Mouse (Mus musculus) liver, postnatal 0 days (tissue): ENCODE results near the gene Ttll11. TPM values are rescaled to one million over a fixed set of nuclear protein-coding genes. Genes with fewer than 3 reads are reported as not detected.

Experiments used
- ATAC-seq: fragments of 200-750 bp; cut with Nextera tagmentation; 2 replicates; pipeline ENCODE4 v1.8.0; 2017; ENCODE audit warnings: mild to moderate bottlenecking, moderate library complexity
- DNase-seq: peaks from one replicate; pipeline ENCODE4 v3.0.0-alpha.2; 2016
- H3K27ac ChIP-seq: fragments of 300-500 bp; sonication (generic); 2 replicates; pipeline ENCODE4 v1.5.1; 2014; ENCODE audit warnings: antibody characterized with exemption, moderate library complexity, mild to moderate bottlenecking, low read depth
- H3K27me3 ChIP-seq: fragments of 300-500 bp; sonication (generic); 2 replicates; pipeline ENCODE4 v1.6.1; 2014; ENCODE audit warnings: low read length, control low read depth, mixed read lengths; ENCODE audit not compliant: insufficient read depth
- H3K36me3 ChIP-seq: fragments of 300-500 bp; sonication (generic); replicated peaks from 2 replicates; pipeline ENCODE4 v1.6.1; 2014; ENCODE audit warnings: mild to moderate bottlenecking, control low read depth, low read length, moderate library complexity, mixed read lengths; ENCODE audit not compliant: insufficient read depth
- H3K4me1 ChIP-seq: fragments of 300-500 bp; sonication (generic); 2 replicates; pipeline ENCODE4 v1.6.1; 2014; ENCODE audit warnings: antibody characterized with exemption, mild to moderate bottlenecking, control low read depth; ENCODE audit not compliant: insufficient read depth
- H3K4me2 ChIP-seq: fragments of 300-500 bp; sonication (generic); 2 replicates; pipeline ENCODE4 v1.6.1; 2014; ENCODE audit warnings: low read depth, mild to moderate bottlenecking, low read length, moderate library complexity, mixed read lengths
- H3K4me3 ChIP-seq: fragments of 300-500 bp; sonication (generic); 2 replicates; pipeline ENCODE4 v1.5.1; 2014; ENCODE audit warnings: low read depth, low read length
- H3K9ac ChIP-seq: fragments of 300-500 bp; sonication (generic); replicated peaks from 2 replicates; pipeline ENCODE4 v1.6.1; 2014; ENCODE audit warnings: mild to moderate bottlenecking, moderate library complexity
- H3K9me3 ChIP-seq: fragments of 300-500 bp; sonication (generic); 2 replicates; pipeline ENCODE4 v1.6.1; 2016; ENCODE audit warnings: mild to moderate bottlenecking, control low read depth, low read length, mixed read lengths
- CTCF ChIP-seq: sonication (generic); IDR thresholded peaks from 2 replicates; pipeline ENCODE4 v1.5.1; 2016; ENCODE audit warnings: antibody characterized with exemption, low read depth
- EP300 ChIP-seq: IDR thresholded peaks from 2 replicates; pipeline ENCODE4 v1.6.1; 2016; ENCODE audit warnings: antibody characterized with exemption, low read depth, mild to moderate bottlenecking
- WGBS: fragments of 180-500 bp; shearing (Covaris S2); extraction: QIAGEN DNeasy Blood & Tissue Kit; methylation state at CpG from one replicate; pipeline ENCODE4 v1.1.7; 2014; ENCODE audit not compliant: insufficient replicate concordance; 5-methylcytosine and 5-hydroxymethylcytosine counted together
- polyA plus RNA-seq: library from polyadenylated mRNA; unstranded; fragments of >200 nt; fragmentation: Nextera tagmentation; extraction: Ambion mirVana; gene quantifications from 2 replicates; pipeline ENCODE4 v1.2.1, GENCODE M21; 2015

Gene Ttll11
- polyA plus RNA-seq, 1 experiment from 2014 or later = 1.1 TPM

DNA sequence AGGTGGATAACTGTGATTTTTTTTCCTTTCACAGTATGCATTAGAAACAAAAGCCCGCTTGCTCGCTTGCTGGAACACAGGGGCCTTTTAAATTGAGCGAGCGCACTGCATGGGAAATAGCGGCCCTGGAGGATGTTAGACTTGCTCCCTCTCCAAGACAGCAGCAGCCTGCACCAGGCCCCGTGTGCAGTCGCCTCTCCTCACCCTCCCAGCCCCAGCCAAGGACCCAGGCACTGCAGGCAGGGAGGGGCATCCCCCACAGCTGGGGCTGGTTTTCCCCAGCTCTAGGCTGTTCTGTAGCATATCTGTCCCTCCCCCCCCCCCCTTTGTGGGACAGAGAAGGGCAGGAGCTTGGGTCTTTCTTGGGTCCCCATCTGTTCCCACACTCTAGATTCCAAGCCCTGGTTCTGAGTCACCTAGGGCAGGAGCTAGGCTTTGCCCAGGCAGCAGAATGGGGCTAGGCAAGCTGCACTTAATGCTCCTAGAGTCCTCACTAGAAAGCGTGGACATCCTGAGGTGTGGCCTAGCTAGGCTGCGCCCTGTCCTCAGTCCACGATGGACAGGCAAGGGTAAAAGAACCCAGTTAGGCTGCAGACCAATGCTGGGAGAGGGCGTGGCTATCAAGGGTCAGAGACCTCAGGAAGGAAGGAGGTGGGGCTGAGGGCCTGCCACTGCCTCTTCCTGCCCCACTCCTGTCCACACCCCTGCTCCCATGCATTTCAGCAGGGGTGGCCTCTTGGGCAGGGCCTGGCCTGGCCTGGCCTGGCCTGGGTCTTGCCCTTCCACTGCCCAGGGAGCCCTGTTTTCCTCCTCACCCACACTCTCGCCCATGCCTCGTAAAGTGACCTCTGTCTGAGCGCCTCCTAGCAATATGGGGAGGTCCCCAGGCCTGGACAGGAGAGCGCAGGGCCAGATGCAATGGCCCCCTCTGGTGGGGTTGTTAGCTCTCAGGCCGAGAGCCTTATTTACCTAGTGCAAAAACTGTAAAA lies 250.3 kb downstream of the Ttll11 start:
- peak overlapping the region; percentile 52; the same call in 1 of the 2 replicates for H3K4me2 ChIP-seq
- 38% methylated on average over 16 of the region's 16 CpGs for WGBS
- H3K9me3 ChIP-seq = no peaks in the 10 kb centered on the region
- peak; percentile 61 for TF ChIP-seq CTCF
- TF ChIP-seq EP300 = no peak
- peaks cover 11% of the 10 kb centered on the region; the same call in 1 of the 2 replicates for H3K36me3 ChIP-seq
- ATAC-seq (peak; percentile 88), DNase-seq (peak; percentile 76)
- peak overlapping the region; percentile 53 for H3K27ac ChIP-seq
- peaks cover 21% of the 10 kb centered on the region for H3K4me1 ChIP-seq
- no peaks in the 10 kb centered on the region for H3K27me3 ChIP-seq
- H3K9ac ChIP-seq = no peak overlapping the region; the same call in 1 of the 2 replicates
- no peak overlapping the region for H3K4me3 ChIP-seq

DNA sequence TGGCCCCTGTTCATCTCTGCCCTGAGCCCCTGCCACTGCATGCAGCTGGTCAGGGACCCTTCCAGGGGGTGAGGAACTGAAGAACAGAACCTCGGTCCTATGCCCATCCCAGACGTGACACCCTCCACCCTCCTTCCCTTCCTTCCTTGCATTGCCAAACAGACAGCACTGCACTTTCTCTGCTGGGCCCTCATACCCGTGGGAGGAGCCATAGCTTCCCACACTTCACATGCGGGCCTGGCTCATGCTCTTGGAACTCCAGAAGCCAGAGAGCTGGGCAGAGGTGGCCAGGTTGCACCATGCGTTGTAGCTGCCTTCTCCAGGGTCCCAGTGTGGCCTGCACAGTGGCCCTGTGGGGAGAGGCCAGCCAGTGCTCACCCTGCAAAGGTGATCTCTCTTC lies 251.1 kb downstream of the Ttll11 start:
- TF ChIP-seq CTCF (no peak), EP300 (no peak)
- ATAC-seq = no peak
- H3K27me3 ChIP-seq = no peaks in the 10 kb centered on the region
- no peak overlapping the region for H3K27ac ChIP-seq
- peaks cover 21% of the 10 kb centered on the region for H3K4me1 ChIP-seq
- H3K9ac ChIP-seq = no peak overlapping the region
- H3K4me2 ChIP-seq = no peak overlapping the region
- WGBS = 30% methylated on average over 5 of the region's 5 CpGs
- no peaks in the 10 kb centered on the region for H3K9me3 ChIP-seq
- no peak overlapping the region for H3K4me3 ChIP-seq
- peaks cover 13% of the 10 kb centered on the region; the same call in 1 of the 2 replicates for H3K36me3 ChIP-seq
- DNase-seq = no peak

DNA sequence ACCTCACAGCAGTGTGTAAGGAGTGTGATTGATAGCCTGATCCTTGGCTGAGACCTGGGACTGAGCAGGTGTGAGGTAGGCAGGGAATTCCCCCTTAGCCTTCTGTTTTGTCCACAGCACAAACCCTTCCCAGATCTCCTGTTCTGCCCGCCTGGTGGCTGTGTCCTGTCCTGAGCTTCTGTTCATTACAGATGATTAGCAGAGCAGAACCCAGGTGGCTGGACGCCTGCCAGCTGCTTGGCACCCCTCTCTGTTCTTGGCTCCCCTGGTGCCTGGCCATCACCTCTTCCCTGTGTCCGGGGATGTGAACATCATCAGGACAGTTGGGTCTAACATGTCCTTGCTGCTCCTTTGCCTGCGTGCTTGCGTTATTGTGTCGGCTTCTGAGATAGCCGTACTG lies 256.0 kb downstream of the Ttll11 start:
- no peak for TF ChIP-seq EP300
- TF ChIP-seq CTCF = no peak
- peak; percentile 31 for DNase-seq
- no peaks in the 10 kb centered on the region for H3K27me3 ChIP-seq
- ATAC-seq = no peak
- no peak overlapping the region for H3K4me3 ChIP-seq
- peaks cover 3% of the 10 kb centered on the region for H3K4me1 ChIP-seq
- H3K4me2 ChIP-seq = no peak overlapping the region
- H3K27ac ChIP-seq = no peak overlapping the region
- H3K36me3 ChIP-seq = peaks cover 25% of the 10 kb centered on the region
- 84% methylated on average over 7 of the region's 7 CpGs for WGBS
- H3K9ac ChIP-seq = no peak overlapping the region
- H3K9me3 ChIP-seq = no peaks in the 10 kb centered on the region

DNA sequence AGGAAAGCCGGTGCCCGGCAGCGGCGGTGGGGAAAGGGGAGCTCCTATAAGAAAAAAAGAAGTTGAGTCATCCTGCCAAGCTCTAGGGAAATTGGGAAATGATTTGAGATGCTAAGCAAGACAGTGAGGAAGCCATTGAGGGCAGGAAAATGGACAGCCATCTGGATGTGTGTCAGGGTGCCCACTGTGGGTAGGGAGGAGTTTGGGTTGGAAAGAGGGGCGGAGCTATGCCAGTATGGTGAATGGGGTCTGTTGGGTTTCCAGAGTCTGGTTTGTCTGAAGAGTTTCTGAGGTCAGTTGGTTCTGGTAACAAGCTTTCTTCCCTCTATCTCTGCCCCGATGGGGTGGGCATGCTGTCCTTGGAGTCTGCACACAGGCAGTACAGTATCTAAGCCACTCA lies 256.4 kb downstream of the Ttll11 start:
- WGBS = 90% methylated on average over 6 of the region's 6 CpGs
- Histone ChIP-seq H3K36me3 (peaks cover 27% of the 10 kb centered on the region), H3K27me3 (no peaks in the 10 kb centered on the region), H3K9me3 (no peaks in the 10 kb centered on the region), H3K27ac (no peak overlapping the region), H3K9ac (no peak overlapping the region), H3K4me1 (peaks cover 3% of the 10 kb centered on the region; the same call in 1 of the 2 replicates), H3K4me2 (no peak overlapping the region), H3K4me3 (no peak overlapping the region)
- ATAC-seq (no peak), DNase-seq (no peak)
- TF ChIP-seq CTCF (no peak), EP300 (no peak)

DNA sequence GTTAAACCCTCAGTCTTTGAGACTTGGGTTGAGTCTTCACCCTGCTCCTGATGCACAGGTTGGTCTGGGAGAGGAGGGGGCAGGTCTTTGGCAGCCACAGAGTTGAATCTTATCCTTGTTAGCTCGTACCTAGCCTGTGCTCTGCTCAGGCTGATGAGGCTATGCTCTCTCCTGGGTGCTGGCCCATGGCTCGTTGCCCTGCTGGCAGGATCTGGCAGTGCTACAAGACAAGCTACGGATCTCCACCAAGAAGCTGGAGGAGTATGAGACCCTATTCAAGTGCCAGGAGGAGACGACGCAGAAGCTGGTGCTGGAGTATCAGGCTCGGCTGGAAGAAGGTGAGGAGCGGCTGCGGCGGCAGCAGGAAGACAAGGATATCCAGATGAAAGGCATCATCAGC lies 256.9 kb downstream of the Ttll11 start:
- H3K27ac ChIP-seq = no peak overlapping the region
- no peak for DNase-seq
- no peak for ATAC-seq
- H3K9ac ChIP-seq = no peak overlapping the region
- TF ChIP-seq CTCF = no peak
- TF ChIP-seq EP300 = no peak
- no peaks in the 10 kb centered on the region for H3K9me3 ChIP-seq
- peaks cover 26% of the 10 kb centered on the region for H3K36me3 ChIP-seq
- no peaks in the 10 kb centered on the region for H3K27me3 ChIP-seq
- 89% methylated on average over 9 of the region's 9 CpGs for WGBS
- peaks cover 4% of the 10 kb centered on the region; the same call in 1 of the 2 replicates for H3K4me1 ChIP-seq
- no peak overlapping the region for H3K4me3 ChIP-seq
- H3K4me2 ChIP-seq = no peak overlapping the region

DNA sequence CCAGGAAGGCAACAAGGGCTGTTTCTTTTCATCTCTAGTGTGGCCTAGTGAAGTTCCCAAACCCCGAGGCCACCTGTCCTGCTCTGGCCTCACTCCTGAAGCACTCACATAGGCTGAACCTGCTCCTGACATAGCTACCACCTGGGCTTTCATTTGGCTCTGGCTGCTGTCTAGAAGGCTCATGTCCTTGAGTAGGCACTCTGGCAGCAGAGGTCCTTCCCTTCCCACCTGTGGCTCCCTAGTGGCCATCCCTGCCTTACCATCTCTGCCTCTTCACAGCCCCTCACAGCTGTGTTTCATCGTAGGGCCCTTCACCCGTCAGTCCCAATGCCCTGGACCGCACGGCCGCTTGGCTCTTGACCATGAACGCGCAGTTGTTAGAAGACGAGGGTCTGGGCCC lies 258.8 kb downstream of the Ttll11 start:
- no peak overlapping the region for H3K27ac ChIP-seq
- H3K4me1 ChIP-seq = peaks cover 4% of the 10 kb centered on the region; the same call in 1 of the 2 replicates
- ATAC-seq = no peak
- no peak overlapping the region for H3K4me2 ChIP-seq
- no peak overlapping the region for H3K9ac ChIP-seq
- WGBS = 75% methylated on average over 9 of the region's 9 CpGs
- H3K27me3 ChIP-seq = no peaks in the 10 kb centered on the region
- H3K36me3 ChIP-seq = peaks cover 19% of the 10 kb centered on the region
- H3K4me3 ChIP-seq = no peak overlapping the region
- TF ChIP-seq EP300 (no peak), CTCF (no peak)
- no peak for DNase-seq
- H3K9me3 ChIP-seq = no peaks in the 10 kb centered on the region
